Mouse (Mus musculus): ENCODE data around the gene Celf2. TPM values are rescaled to one million over a fixed set of nuclear protein-coding genes. Genes with fewer than 3 reads are reported as not detected.
"Not testable (repeated sequence)": the region's sequence is repeated elsewhere in the genome, so short reads cannot be mapped to it uniquely, and the experiment has no call there.

Celf2 gene
- polyA plus RNA-seq (2012; rRNA removed), result 68.7 and 71.3 TPM in 2 replicates

DNA sequence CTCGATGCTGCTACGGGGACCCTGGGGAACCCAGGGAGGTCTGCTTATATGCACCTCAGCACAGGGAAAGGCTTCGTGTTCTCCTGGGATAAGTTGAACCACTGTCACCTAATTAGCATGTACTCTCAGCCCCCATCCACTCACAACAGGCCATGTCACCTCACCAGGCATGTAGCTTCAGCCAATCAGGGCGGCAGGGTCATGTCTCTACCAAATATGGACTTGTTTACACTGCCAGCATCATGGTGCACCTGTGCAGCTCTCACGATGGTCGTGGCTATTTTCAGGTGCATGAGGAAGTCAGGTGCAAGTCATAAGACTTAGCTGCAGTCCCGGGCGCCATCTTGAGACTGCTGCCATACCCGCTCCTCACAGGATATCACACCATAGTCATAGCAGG is at the start of gene Celf2:
TSS of gene Celf2 (minus strand) at position 101 of the 400 bp plus-strand sequence.
- H3K27me3 ChIP-seq (ENCODE audit: control insufficient read depth, insufficient read depth, low read length); H3K4me1 ChIP-seq (ENCODE audit: control insufficient read depth, insufficient read depth, low read length); H3K27ac ChIP-seq (ENCODE audit: insufficient read depth, low read length); DNase-seq; H3K4me3 ChIP-seq (replicated peaks; ENCODE audit: insufficient read depth, low read depth, low read length): not testable (repeated sequence)
- 96% methylated on average over 9 of the region's 9 CpGs for WGBS

GRCm38 (mm10) chr2:7555144-7555892 is 46.0 kb upstream of the Celf2 start:
- Histone ChIP-seq H3K27me3 (ENCODE audit: control insufficient read depth, insufficient read depth, low read length) (no peaks in the 10 kb centered on the region), H3K27ac (ENCODE audit: insufficient read depth, low read length) (no peak overlapping the region), H3K4me1 (ENCODE audit: control insufficient read depth, insufficient read depth, low read length) (no peaks in the 10 kb centered on the region), H3K4me3 (replicated peaks; ENCODE audit: insufficient read depth, low read depth, low read length) (no peak overlapping the region)
- WGBS, result 72% methylated on average over 4 of the region's 4 CpGs
- TF ChIP-seq POLR2A (IDR thresholded peaks at IDR 0.05; ENCODE audit: borderline replicate concordance, insufficient read depth, low read length) (no peak), CTCF (IDR thresholded peaks at IDR 0.05; ENCODE audit: borderline replicate concordance, insufficient read depth, low read depth, low read length) (no peak)
- DNase-seq, result no peak

DNA sequence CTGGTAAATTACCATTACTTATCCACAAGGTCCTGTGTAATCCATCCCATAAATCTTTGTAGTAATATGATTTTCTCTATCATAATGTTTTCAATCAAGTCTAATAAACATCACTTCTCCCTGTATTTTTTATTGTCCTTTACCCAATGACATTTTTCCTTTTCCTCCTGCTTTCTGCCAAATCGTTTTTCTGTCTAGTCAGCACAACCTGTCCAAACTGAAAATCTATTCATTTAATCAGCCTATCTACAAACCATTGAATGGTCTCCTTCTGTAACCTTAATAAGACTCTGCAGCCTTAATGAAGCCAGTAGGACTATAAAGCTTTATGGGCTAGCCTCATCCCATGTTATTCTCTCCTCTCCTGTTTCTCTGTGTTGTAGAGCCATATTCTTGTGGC is 45.2 kb upstream of the Celf2 start:
- no peak overlapping the region for H3K27ac ChIP-seq (ENCODE audit: insufficient read depth, low read length)
- TF ChIP-seq POLR2A (IDR thresholded peaks at IDR 0.05; ENCODE audit: borderline replicate concordance, insufficient read depth, low read length) (no peak), CTCF (IDR thresholded peaks at IDR 0.05; ENCODE audit: borderline replicate concordance, insufficient read depth, low read depth, low read length) (no peak)
- H3K27me3 ChIP-seq (ENCODE audit: control insufficient read depth, insufficient read depth, low read length), result no peaks in the 10 kb centered on the region
- whole genome bisulfite sequencing, result 66% methylated on average over 1 of the region's 1 CpGs
- no peak overlapping the region for H3K4me3 ChIP-seq (replicated peaks; ENCODE audit: insufficient read depth, low read depth, low read length)
- H3K4me1 ChIP-seq (ENCODE audit: control insufficient read depth, insufficient read depth, low read length), result no peaks in the 10 kb centered on the region
- DNase-seq, result no peak

- no peaks in the 10 kb centered on the region for H3K27me3 ChIP-seq (ENCODE audit: control insufficient read depth, insufficient read depth, low read length)
- no peaks in the 10 kb centered on the region for H3K4me1 ChIP-seq (ENCODE audit: control insufficient read depth, insufficient read depth, low read length)
- WGBS, result 67% methylated on average over 3 of the region's 3 CpGs
- H3K4me3 ChIP-seq (replicated peaks; ENCODE audit: insufficient read depth, low read depth, low read length), result no peak overlapping the region
- DNase-seq, result no peak
- no peak for TF ChIP-seq CTCF (IDR thresholded peaks at IDR 0.05; ENCODE audit: borderline replicate concordance, insufficient read depth, low read depth, low read length)
- TF ChIP-seq POLR2A (IDR thresholded peaks at IDR 0.05; ENCODE audit: borderline replicate concordance, insufficient read depth, low read length), result no peak
- no peak overlapping the region for H3K27ac ChIP-seq (ENCODE audit: insufficient read depth, low read length)
These were observed 43.5 kb upstream of the Celf2 start for GRCm38 (mm10) chr2:7552887-7553286.

DNA sequence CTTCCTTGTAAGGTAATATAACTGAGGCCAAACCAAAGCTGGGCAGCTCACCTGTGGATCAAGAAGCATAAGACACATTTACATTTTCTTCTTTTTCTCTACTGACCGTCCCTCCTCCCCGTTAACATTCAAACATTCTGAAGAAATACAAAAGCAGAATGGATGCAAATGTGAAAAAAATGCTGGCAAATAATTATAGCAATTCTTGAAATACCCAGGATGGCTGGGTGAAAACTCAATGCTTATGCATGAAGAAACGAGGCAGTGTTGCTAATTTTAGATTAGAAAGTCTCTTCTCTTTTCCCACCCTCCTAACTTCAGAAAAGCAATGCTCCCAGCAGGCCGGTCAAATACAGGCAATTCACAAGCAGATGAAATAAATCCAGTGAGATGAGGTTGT is 39.5 kb upstream of the Celf2 start:
- no peaks in the 10 kb centered on the region for H3K4me1 ChIP-seq (ENCODE audit: control insufficient read depth, insufficient read depth, low read length)
- DNase-seq, result no peak
- H3K4me3 ChIP-seq (replicated peaks; ENCODE audit: insufficient read depth, low read depth, low read length), result no peak overlapping the region
- TF ChIP-seq CTCF (IDR thresholded peaks at IDR 0.05; ENCODE audit: borderline replicate concordance, insufficient read depth, low read depth, low read length) (no peak), POLR2A (IDR thresholded peaks at IDR 0.05; ENCODE audit: borderline replicate concordance, insufficient read depth, low read length) (no peak)
- no peaks in the 10 kb centered on the region for H3K27me3 ChIP-seq (ENCODE audit: control insufficient read depth, insufficient read depth, low read length)
- H3K27ac ChIP-seq (ENCODE audit: insufficient read depth, low read length), result no peak overlapping the region
- WGBS, result 83% methylated on average over 4 of the region's 4 CpGs

DNA sequence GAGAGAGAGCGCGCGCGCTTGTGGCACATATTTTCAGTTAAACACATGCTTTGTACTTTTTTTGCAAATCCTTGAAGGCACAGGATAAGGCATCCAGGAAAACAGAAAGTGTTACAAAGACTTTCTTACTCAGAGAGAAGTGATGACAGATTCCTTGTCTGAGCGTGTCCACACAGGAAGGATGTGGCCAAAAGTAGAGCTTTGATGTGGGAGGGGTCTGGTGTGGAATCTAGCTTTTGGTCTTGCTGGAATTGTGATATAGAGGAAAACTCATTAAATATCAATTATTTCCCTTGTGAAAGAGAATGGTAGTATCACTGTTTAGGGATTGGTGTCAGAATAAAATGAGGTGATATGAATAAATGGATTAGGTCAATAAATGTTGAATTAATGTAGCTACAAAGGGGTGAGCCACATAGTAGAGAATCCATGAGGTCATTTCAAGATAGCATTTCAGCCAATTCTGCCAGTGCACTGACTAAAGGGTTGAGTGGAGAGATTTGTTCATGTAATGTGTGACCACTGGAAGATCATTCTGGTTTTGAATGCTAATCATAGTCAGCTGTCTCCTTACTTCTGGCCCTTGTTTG is 25.3 kb upstream of the Celf2 start:
- no peak for DNase-seq
- H3K27ac ChIP-seq (ENCODE audit: insufficient read depth, low read length), result no peak overlapping the region
- H3K4me3 ChIP-seq (replicated peaks; ENCODE audit: insufficient read depth, low read depth, low read length), result no peak overlapping the region
- no peak for TF ChIP-seq CTCF (IDR thresholded peaks at IDR 0.05; ENCODE audit: borderline replicate concordance, insufficient read depth, low read depth, low read length)
- no peaks in the 10 kb centered on the region for H3K4me1 ChIP-seq (ENCODE audit: control insufficient read depth, insufficient read depth, low read length)
- H3K27me3 ChIP-seq (ENCODE audit: control insufficient read depth, insufficient read depth, low read length), result no peaks in the 10 kb centered on the region
- WGBS, result 98% methylated on average over 5 of the region's 5 CpGs

DNA sequence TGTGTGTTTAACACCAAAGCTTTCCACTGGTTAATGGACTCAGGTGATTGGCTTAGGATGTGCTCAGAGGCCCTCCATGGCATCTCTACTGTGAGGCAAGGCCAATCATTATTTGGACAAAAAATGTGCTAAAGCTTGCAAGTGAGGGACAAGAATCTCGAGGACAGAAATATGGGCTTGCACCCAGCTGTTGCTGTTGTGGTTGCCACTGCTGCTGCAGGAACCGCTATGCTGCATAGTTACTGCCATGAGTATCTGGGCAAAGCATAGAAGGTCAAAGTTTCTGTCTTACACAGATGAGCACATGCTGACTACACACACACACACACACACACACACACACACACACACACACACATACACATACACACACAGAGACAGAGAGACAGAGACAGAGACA is 24.8 kb upstream of the Celf2 start:
- H3K4me1 ChIP-seq (ENCODE audit: control insufficient read depth, insufficient read depth, low read length), result no peaks in the 10 kb centered on the region
- no peaks in the 10 kb centered on the region for H3K27me3 ChIP-seq (ENCODE audit: control insufficient read depth, insufficient read depth, low read length)
- no peak for DNase-seq
- TF ChIP-seq POLR2A (IDR thresholded peaks at IDR 0.05; ENCODE audit: borderline replicate concordance, insufficient read depth, low read length) (no peak), CTCF (IDR thresholded peaks at IDR 0.05; ENCODE audit: borderline replicate concordance, insufficient read depth, low read depth, low read length) (no peak)
- 72% methylated on average over 2 of the region's 2 CpGs for WGBS
- no peak overlapping the region for H3K4me3 ChIP-seq (replicated peaks; ENCODE audit: insufficient read depth, low read depth, low read length)
- no peak overlapping the region for H3K27ac ChIP-seq (ENCODE audit: insufficient read depth, low read length)

- Histone ChIP-seq H3K27ac (ENCODE audit: insufficient read depth, low read length) (no peak overlapping the region), H3K4me3 (replicated peaks; ENCODE audit: insufficient read depth, low read depth, low read length) (no peak overlapping the region), H3K27me3 (ENCODE audit: control insufficient read depth, insufficient read depth, low read length) (no peaks in the 10 kb centered on the region), H3K4me1 (ENCODE audit: control insufficient read depth, insufficient read depth, low read length) (no peaks in the 10 kb centered on the region)
- WGBS, result 87% methylated on average over 6 of the region's 6 CpGs
- DNase-seq, result no peak
- TF ChIP-seq POLR2A (IDR thresholded peaks at IDR 0.05; ENCODE audit: borderline replicate concordance, insufficient read depth, low read length) (no peak), CTCF (IDR thresholded peaks at IDR 0.05; ENCODE audit: borderline replicate concordance, insufficient read depth, low read depth, low read length) (no peak)
These were observed 22.0 kb upstream of the Celf2 start for GRCm38 (mm10) chr2:7531185-7531960.

Measured in cerebellum, adult 2 months (tissue).